Mouse (Mus musculus) forebrain, embryonic 14.5 days (tissue): ENCODE measurements around the gene Syne1. TPM values are rescaled to one million over a fixed set of nuclear protein-coding genes. Genes with fewer than 3 reads are reported as not detected.
"Not testable (repeated sequence)": the region's sequence is repeated elsewhere in the genome, so short reads cannot be mapped to it uniquely, and the experiment has no call there.

ENCODE experiments used
- ATAC-seq: fragments of 200-750 bp; cut with Nextera tagmentation; 2 replicates; pipeline ENCODE4 v1.8.0; 2017; ENCODE audit warnings: mild to moderate bottlenecking, moderate library complexity
- DNase-seq: peaks from one replicate; pipeline ENCODE4 v3.0.0-alpha.2; 2015; ENCODE audit warnings: low spot score
- H3K27ac ChIP-seq: fragments of 300-500 bp; sonication (generic); 2 replicates; pipeline ENCODE4 v1.5.1; 2014; ENCODE audit warnings: low read depth, mild to moderate bottlenecking, control low read depth, low read length, moderate library complexity
- H3K27me3 ChIP-seq: fragments of 300-500 bp; sonication (generic); replicated peaks from 2 replicates; pipeline ENCODE4 v1.6.1; 2014; ENCODE audit warnings: low read length, control low read depth, mixed read lengths; ENCODE audit not compliant: control insufficient read depth, insufficient read depth
- H3K36me3 ChIP-seq: fragments of 300-500 bp; sonication (generic); 2 replicates; pipeline ENCODE4 v1.6.1; 2014; ENCODE audit warnings: low read length, control low read depth; ENCODE audit not compliant: control insufficient read depth, insufficient read depth
- H3K4me1 ChIP-seq: fragments of 300-500 bp; sonication (generic); 2 replicates; pipeline ENCODE4 v1.6.1; 2014; ENCODE audit warnings: antibody characterized with exemption, low read length, control low read depth; ENCODE audit not compliant: control insufficient read depth, insufficient read depth
- H3K4me2 ChIP-seq: fragments of 300-500 bp; sonication (generic); 2 replicates; pipeline ENCODE4 v1.6.1; 2014; ENCODE audit warnings: mild to moderate bottlenecking, control low read depth, low read length
- H3K4me3 ChIP-seq: fragments of 300-500 bp; sonication (generic); 2 replicates; pipeline ENCODE4 v1.5.1; 2014; ENCODE audit warnings: low read depth, low read length, control low read depth
- H3K9ac ChIP-seq: fragments of 300-500 bp; sonication (generic); 2 replicates; pipeline ENCODE4 v1.6.1; 2014; ENCODE audit warnings: mild to moderate bottlenecking, low read length, control low read depth, moderate library complexity
- H3K9me3 ChIP-seq: fragments of 300-500 bp; sonication (generic); replicated peaks from 2 replicates; pipeline ENCODE4 v1.6.1; 2016; ENCODE audit warnings: low read length, control low read depth, mixed read lengths; ENCODE audit not compliant: control insufficient read depth
- WGBS: fragments of 180-500 bp; shearing (Covaris S2); extraction: QIAGEN DNeasy Blood & Tissue Kit; methylation state at CpG from one replicate; pipeline ENCODE4 v1.1.7; 2014; 5-methylcytosine and 5-hydroxymethylcytosine counted together
- polyA plus RNA-seq: library from polyadenylated mRNA; unstranded; fragments of >200 nt; fragmentation: Nextera tagmentation; extraction: Ambion mirVana; gene quantifications from 2 replicates; pipeline ENCODE4 v1.2.1, GENCODE M21; 2014

Syne1 gene
- polyA plus RNA-seq, 1 experiment from 2014 or later: 3.4 TPM

GRCm38 (mm10) chr10:5511403-5511802, 39.9 kb downstream of the Syne1 start:
- Histone ChIP-seq H3K9ac (no peak overlapping the region), H3K36me3 (no peaks in the 10 kb centered on the region), H3K9me3 (no peaks in the 10 kb centered on the region), H3K27me3 (no peaks in the 10 kb centered on the region), H3K27ac (no peak overlapping the region), H3K4me1 (no peaks in the 10 kb centered on the region), H3K4me2 (no peak overlapping the region), H3K4me3 (no peak overlapping the region)
- 81% methylated on average over 3 of the region's 3 CpGs for WGBS
- DNase-seq: no peak
- no peak for ATAC-seq

DNA sequence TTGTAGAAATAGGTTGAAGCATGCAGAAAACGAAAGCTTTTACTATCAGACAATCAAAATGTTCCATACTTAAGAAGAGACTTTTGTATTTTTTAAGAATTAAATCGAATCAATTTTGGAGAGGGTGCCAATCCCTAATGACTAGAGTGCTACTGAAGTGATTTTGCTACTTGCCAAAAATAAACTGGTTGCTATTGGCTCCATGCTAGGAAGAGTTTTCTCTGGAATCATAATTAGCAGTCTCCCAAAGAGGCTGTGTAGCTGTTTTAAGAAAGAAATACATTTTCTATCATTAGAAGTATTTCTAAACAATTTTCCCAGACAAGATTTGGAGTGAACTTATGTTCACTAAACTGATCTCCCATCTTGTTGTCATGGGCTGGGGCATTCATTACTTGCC, 43.8 kb downstream of the Syne1 start:
- Histone ChIP-seq H3K4me1 (no peaks in the 10 kb centered on the region), H3K9me3 (no peaks in the 10 kb centered on the region), H3K4me3 (no peak overlapping the region), H3K9ac (no peak overlapping the region), H3K4me2 (no peak overlapping the region), H3K36me3 (no peaks in the 10 kb centered on the region), H3K27ac (no peak overlapping the region), H3K27me3 (no peaks in the 10 kb centered on the region)
- WGBS: 39% methylated on average over 2 of the region's 2 CpGs
- ATAC-seq: no peak
- DNase-seq: no peak

- no peak for ATAC-seq
- no peak overlapping the region for H3K9ac ChIP-seq
- no peak for DNase-seq
- WGBS: 74% methylated on average over 3 of the region's 3 CpGs
- H3K27ac ChIP-seq: no peak overlapping the region
- H3K4me1 ChIP-seq: no peaks in the 10 kb centered on the region
- H3K9me3 ChIP-seq: no peaks in the 10 kb centered on the region
- H3K36me3 ChIP-seq: no peaks in the 10 kb centered on the region
- no peaks in the 10 kb centered on the region for H3K27me3 ChIP-seq
- H3K4me3 ChIP-seq: no peak overlapping the region
- H3K4me2 ChIP-seq: no peak overlapping the region
These were observed 46.5 kb downstream of the Syne1 start for GRCm38 (mm10) chr10:5504761-5505160.

DNA sequence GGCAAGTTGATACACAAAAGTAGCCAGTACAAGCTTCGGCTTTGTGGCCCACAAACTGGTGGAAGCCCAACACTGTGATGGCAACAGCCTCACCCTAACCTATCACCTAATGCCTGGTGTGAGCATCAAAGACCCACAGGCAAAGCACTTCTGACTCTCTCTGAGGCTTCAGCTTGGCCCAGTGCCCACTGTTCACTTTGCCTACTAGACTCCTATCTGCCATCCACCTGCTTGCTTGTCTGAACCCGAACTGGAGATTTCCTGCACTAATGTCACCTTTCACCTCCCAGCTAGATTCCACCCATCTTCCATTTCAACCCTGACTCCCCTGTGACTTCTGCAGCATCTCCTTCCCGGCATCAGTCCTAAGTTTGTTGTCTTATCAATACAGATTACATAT, 47.4 kb downstream of the Syne1 start:
- ATAC-seq: no peak
- Histone ChIP-seq H3K4me1 (no peaks in the 10 kb centered on the region), H3K36me3 (no peaks in the 10 kb centered on the region), H3K9me3 (no peaks in the 10 kb centered on the region), H3K4me3 (no peak overlapping the region), H3K27me3 (no peaks in the 10 kb centered on the region), H3K27ac (no peak overlapping the region), H3K9ac (no peak overlapping the region), H3K4me2 (no peak overlapping the region)
- 85% methylated on average over 3 of the region's 3 CpGs for WGBS
- DNase-seq: no peak

GRCm38 (mm10) chr10:5499684-5500369, 51.5 kb downstream of the Syne1 start:
- not testable (repeated sequence) for H3K4me2 ChIP-seq, H3K27ac ChIP-seq, H3K9me3 ChIP-seq, H3K36me3 ChIP-seq, H3K4me1 ChIP-seq, H3K4me3 ChIP-seq, H3K27me3 ChIP-seq, ATAC-seq, H3K9ac ChIP-seq
- WGBS: 76% methylated on average over 6 of the region's 6 CpGs
- DNase-seq: peak; percentile 32

DNA sequence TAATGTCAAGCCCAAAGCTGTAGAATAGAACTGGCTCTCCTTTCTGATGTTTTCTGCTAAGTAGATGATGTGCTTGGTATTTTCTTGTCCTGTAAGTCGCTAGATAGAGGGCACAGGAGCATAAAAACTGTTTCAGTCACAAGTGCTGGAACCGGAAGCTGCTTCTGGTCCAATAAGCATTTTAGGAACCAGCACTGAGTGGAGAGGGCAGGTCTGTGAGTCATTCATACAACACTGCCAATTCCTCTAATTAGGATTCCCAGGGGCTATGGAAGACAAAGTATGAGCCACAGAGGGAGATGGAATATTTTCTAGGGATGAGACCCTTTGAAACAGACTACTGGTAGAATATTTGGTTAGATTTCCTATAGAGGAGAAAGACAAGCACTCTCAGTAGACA, 53.4 kb downstream of the Syne1 start:
- ATAC-seq (no peak), DNase-seq (no peak)
- H3K9me3 ChIP-seq: no peaks in the 10 kb centered on the region
- no peaks in the 10 kb centered on the region for H3K27me3 ChIP-seq
- H3K27ac ChIP-seq: no peak overlapping the region
- 79% methylated on average over 2 of the region's 2 CpGs for WGBS
- H3K4me1 ChIP-seq: no peaks in the 10 kb centered on the region
- no peaks in the 10 kb centered on the region for H3K36me3 ChIP-seq
- no peak overlapping the region for H3K9ac ChIP-seq
- H3K4me2 ChIP-seq: no peak overlapping the region
- no peak overlapping the region for H3K4me3 ChIP-seq

GRCm38 (mm10) chr10:5491050-5491449, 60.2 kb downstream of the Syne1 start:
- Histone ChIP-seq H3K27ac (no peak overlapping the region), H3K4me2 (no peak overlapping the region), H3K4me1 (no peaks in the 10 kb centered on the region), H3K9me3 (no peaks in the 10 kb centered on the region), H3K9ac (no peak overlapping the region), H3K4me3 (no peak overlapping the region), H3K36me3 (no peaks in the 10 kb centered on the region), H3K27me3 (no peaks in the 10 kb centered on the region)
- 82% methylated on average over 9 of the region's 9 CpGs for WGBS
- DNase-seq (no peak), ATAC-seq (no peak)

GRCm38 (mm10) chr10:5490029-5490428, 61.3 kb downstream of the Syne1 start:
- Histone ChIP-seq H3K9me3 (no peaks in the 10 kb centered on the region), H3K27me3 (no peaks in the 10 kb centered on the region), H3K4me2 (no peak overlapping the region), H3K27ac (no peak overlapping the region), H3K4me1 (no peaks in the 10 kb centered on the region), H3K36me3 (no peaks in the 10 kb centered on the region), H3K4me3 (no peak overlapping the region), H3K9ac (no peak overlapping the region)
- no peak for ATAC-seq
- WGBS: 68% methylated on average over 6 of the region's 6 CpGs
- DNase-seq: no peak

DNA sequence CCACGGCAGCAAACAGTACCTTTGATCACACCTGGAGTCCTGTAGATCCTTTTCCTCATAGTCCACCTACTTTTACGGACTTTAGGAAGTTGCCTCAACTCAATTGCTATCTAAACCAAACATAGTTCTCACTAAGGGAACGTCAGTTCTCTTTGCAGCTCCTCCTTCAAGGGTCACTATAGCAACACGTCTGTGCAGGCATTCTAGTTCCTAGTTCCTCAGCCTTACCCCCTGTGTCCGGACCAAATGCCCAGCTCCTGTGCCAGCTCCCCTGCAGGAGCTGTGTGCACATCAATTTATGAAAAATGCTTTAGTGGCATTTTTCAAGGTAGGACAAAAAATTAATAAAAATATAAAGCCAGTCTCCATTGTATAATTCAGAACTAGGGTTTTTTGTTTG, 63.2 kb downstream of the Syne1 start:
- WGBS: 52% methylated on average over 5 of the region's 5 CpGs
- Histone ChIP-seq H3K9me3 (no peaks in the 10 kb centered on the region), H3K27ac (no peak overlapping the region), H3K36me3 (no peaks in the 10 kb centered on the region), H3K27me3 (no peaks in the 10 kb centered on the region), H3K9ac (no peak overlapping the region), H3K4me1 (no peaks in the 10 kb centered on the region), H3K4me2 (no peak overlapping the region), H3K4me3 (no peak overlapping the region)
- no peak for DNase-seq
- no peak for ATAC-seq
